In the genomic region with DNA sequence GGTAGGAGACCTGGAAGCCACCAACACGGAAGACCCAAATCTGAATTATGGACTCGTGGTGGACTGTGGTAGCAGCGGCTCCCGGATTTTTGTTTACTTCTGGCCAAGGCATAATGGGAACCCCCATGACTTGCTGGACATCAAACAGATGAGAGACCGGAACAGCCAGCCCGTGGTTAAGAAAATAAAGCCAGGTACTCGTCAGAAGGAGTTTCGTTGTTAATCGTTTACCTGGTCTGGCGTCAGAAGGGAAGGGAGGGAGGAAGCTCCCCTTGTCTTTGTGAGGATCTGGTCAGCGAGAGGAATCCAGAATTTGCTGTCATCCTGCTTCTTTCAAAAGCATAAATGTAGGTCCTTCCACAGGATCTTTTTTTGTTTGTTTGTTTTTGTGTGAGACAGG, we compare ENCODE assay signal across 23 mouse cellular contexts. TPM values are rescaled to one million over a fixed set of nuclear protein-coding genes. Genes with fewer than 3 reads are reported as not detected.
DNase-seq lines count a peak whose midpoint lies in the region; ATAC-seq and TF ChIP-seq lines count a peak whose summit lies in the region.
"Had no signal": no experiment of that assay in that cellular context is flagged by ENCODE, and none has a peak within 500 bp of the region (broad histone marks: within the 10 kb centered on the region; RNA-seq: fewer than 3 reads in every experiment).

No protein-coding gene starts in this region.

- H3K27me3 ChIP-seq in kidney, adult 2 months (replicated peaks; ENCODE audit: control insufficient read depth, insufficient read depth, low read length) = no peaks in the 10 kb centered on the region
- no peaks in the 10 kb centered on the region for H3K27me3 ChIP-seq in kidney, embryonic 14.5 days (ENCODE audit: control insufficient read depth, insufficient read depth, low read length)
- H3K27me3 ChIP-seq in kidney, embryonic 15.5 days = no peaks in the 10 kb centered on the region
- H3K27me3 ChIP-seq in heart, embryonic 12.5 days (replicated peaks) = peaks cover 27% of the 10 kb centered on the region
- H3K27me3 ChIP-seq: forebrain, embryonic 13.5 days had no signal

- ATAC-seq in kidney, embryonic 14.5 days (ENCODE audit: low FRiP score, low TSS enrichment) = no peak
- ATAC-seq in kidney, embryonic 15.5 days (replicated peaks; ENCODE audit: low FRiP score) = no peak
- no peak for ATAC-seq in heart, embryonic 12.5 days (ENCODE audit: insufficient number of reproducible peaks, low FRiP score)
- ATAC-seq: activated CD4-positive, CD25-positive, alpha-beta regulatory T cell, adult 4 months; forebrain, embryonic 13.5 days; forebrain, embryonic 16.5 days; hindbrain, postnatal 0 days had no signal

- H3K4me2 ChIP-seq in kidney, embryonic 14.5 days (replicated peaks; ENCODE audit: low read depth, low read length) = no peak overlapping the region
- no peak overlapping the region for H3K4me2 ChIP-seq in kidney, embryonic 15.5 days
- H3K4me2 ChIP-seq in heart, embryonic 12.5 days = no peak overlapping the region
- H3K4me2 ChIP-seq: forebrain, embryonic 13.5 days; heart, embryonic 13.5 days; hindbrain, embryonic 14.5 days had no signal

- H3K4me3 ChIP-seq in kidney, adult 2 months (ENCODE audit: insufficient read depth, low read depth, low read length) = no peak overlapping the region; the same call in 1 of the 2 replicates
- no peak overlapping the region for H3K4me3 ChIP-seq in kidney, embryonic 14.5 days (ENCODE audit: low read length)
- H3K4me3 ChIP-seq in kidney, embryonic 15.5 days (replicated peaks) = no peak overlapping the region
- H3K4me3 ChIP-seq in heart, embryonic 12.5 days = no peak overlapping the region
- H3K4me3 ChIP-seq: forebrain, embryonic 10.5 days; forebrain, embryonic 13.5 days; heart, embryonic 13.5 days had no signal

- no peak overlapping the region for H3K9ac ChIP-seq in kidney, embryonic 14.5 days (ENCODE audit: low read depth, low read length)
- H3K9ac ChIP-seq in kidney, embryonic 15.5 days = no peak overlapping the region
- H3K9ac ChIP-seq in heart, embryonic 12.5 days = no peak overlapping the region
- H3K9ac ChIP-seq: forebrain, embryonic 13.5 days; heart, embryonic 13.5 days; hindbrain, embryonic 14.5 days had no signal

- TF ChIP-seq POLR2A in kidney, adult 2 months (IDR thresholded peaks at IDR 0.05; ENCODE audit: low read depth, low read length) = no peak

- H3K36me3 ChIP-seq in kidney, adult 2 months (ENCODE audit: control insufficient read depth, insufficient read depth, low read length) = no peaks in the 10 kb centered on the region; the same call in 1 of the 2 replicates
- H3K36me3 ChIP-seq in kidney, embryonic 14.5 days (ENCODE audit: control insufficient read depth, insufficient read depth, low read length) = peaks cover 44% of the 10 kb centered on the region
- peaks cover 80% of the 10 kb centered on the region for H3K36me3 ChIP-seq in kidney, embryonic 15.5 days
- peaks cover 74% of the 10 kb centered on the region for H3K36me3 ChIP-seq in heart, embryonic 12.5 days

- WGBS in kidney, adult 2 months = 48% methylated on average over 11 of the region's 11 CpGs
- 75% methylated on average over 11 of the region's 11 CpGs for WGBS in kidney, embryonic 14.5 days
- 70% methylated on average over 11 of the region's 11 CpGs for WGBS in kidney, embryonic 15.5 days
- 81% methylated on average over 11 of the region's 11 CpGs for WGBS in heart, embryonic 12.5 days

- peak overlapping the region; percentile 49; the same call in 1 of the 2 replicates for H3K27ac ChIP-seq in kidney, adult 2 months (ENCODE audit: insufficient read depth, low read depth, low read length)
- no peak overlapping the region for H3K27ac ChIP-seq in kidney, embryonic 14.5 days (ENCODE audit: low read depth, low read length)
- H3K27ac ChIP-seq in kidney, embryonic 15.5 days = peak overlapping the region; percentile 34; the same call in 1 of the 2 replicates
- no peak overlapping the region for H3K27ac ChIP-seq in heart, embryonic 12.5 days (ENCODE audit: poor library complexity, severe bottlenecking)
- H3K27ac ChIP-seq: forebrain, embryonic 10.5 days; forebrain, embryonic 13.5 days; heart, embryonic 13.5 days; hindbrain, embryonic 14.5 days; hindbrain, postnatal 0 days had no signal

- H3K9me3 ChIP-seq in kidney, embryonic 14.5 days (ENCODE audit: control insufficient read depth, low read length) = no peaks in the 10 kb centered on the region
- no peaks in the 10 kb centered on the region for H3K9me3 ChIP-seq in kidney, embryonic 15.5 days (replicated peaks)
- peaks cover 5% of the 10 kb centered on the region; the same call in 1 of the 2 replicates for H3K9me3 ChIP-seq in heart, embryonic 12.5 days (replicated peaks)
- H3K9me3 ChIP-seq: forebrain, embryonic 10.5 days; forebrain, embryonic 13.5 days had no signal

- H3K4me1 ChIP-seq in kidney, adult 2 months (ENCODE audit: control insufficient read depth, insufficient read depth, low read length) = peaks cover 9% of the 10 kb centered on the region
- no peaks in the 10 kb centered on the region for H3K4me1 ChIP-seq in kidney, embryonic 14.5 days (ENCODE audit: control insufficient read depth, insufficient read depth, low read length)
- 0 out of 2 replicates have a peak, but pooled peaks cover 4% of the 10 kb centered on the region for H3K4me1 ChIP-seq in kidney, embryonic 15.5 days
- H3K4me1 ChIP-seq in heart, embryonic 12.5 days (replicated peaks) = no peaks in the 10 kb centered on the region
- H3K4me1 ChIP-seq: forebrain, embryonic 10.5 days; forebrain, embryonic 13.5 days; heart, embryonic 13.5 days had no signal

- DNase-seq in kidney, adult 2 months = peak; percentile 81
- peak; percentile 67 to 76 for DNase-seq in kidney, postnatal 36 days
- no peak for DNase-seq in gastrocnemius, postnatal 25 days
- DNase-seq in cerebellum, adult 18-20 months = no peak
- DNase-seq: adrenal gland, adult 8-10 months; adrenal gland, postnatal 25 days; cerebellum, adult 11-12 months; cerebellum, adult 9-10 months; cerebellum, postnatal 14 days; gastrocnemius, postnatal 14 days; heart, adult 18-20 months; heart, postnatal 14 days; heart, postnatal 4 days had no signal

- no peak for TF ChIP-seq CTCF in kidney, adult 2 months (conservative IDR thresholded peaks at IDR 0.05; ENCODE audit: insufficient read depth, insufficient read length, low read depth, low read length)

RNA-seq across cellular contexts. Expression of a gene that starts 14.7 kb away (rescaled TPM):
- 6.1 and 6.5 TPM in 2 replicates for polyA plus RNA-seq in kidney, adult 2 months (2012; rRNA removed)
- 15.7 and 16.1 TPM in 2 replicates for polyA plus RNA-seq in kidney, embryonic 14.5 days (2014; fragmentation: Nextera tagmentation; extraction: Ambion mirVana)
- polyA plus RNA-seq in kidney, embryonic 15.5 days (2015; fragmentation: Nextera tagmentation; extraction: Ambion mirVana) = 12.3 and 14.4 TPM in 2 replicates
- total RNA-seq in gastrocnemius, postnatal 25 days (2021) = 1 to 10 TPM; 1.8 TPM
- polyA plus RNA-seq in heart, embryonic 12.5 days (2016; fragmentation: Nextera tagmentation; extraction: Ambion mirVana) = 6.6 and 8.0 TPM in 2 replicates

RNA-seq across cellular contexts. Expression of a gene that starts 29.5 kb away (rescaled TPM):
- 83.2 and 93.1 TPM in 2 replicates for polyA plus RNA-seq in kidney, adult 2 months (2012; rRNA removed)
- 13.6 TPM in 2 replicates for polyA plus RNA-seq in kidney, embryonic 14.5 days (2014; fragmentation: Nextera tagmentation; extraction: Ambion mirVana)
- 13.7 and 14.3 TPM in 2 replicates for polyA plus RNA-seq in kidney, embryonic 15.5 days (2015; fragmentation: Nextera tagmentation; extraction: Ambion mirVana)
- total RNA-seq in gastrocnemius, postnatal 25 days (2021) = 10 to 100 TPM; 18.0 to 18.9 TPM
- 11.1 and 12.6 TPM in 2 replicates for polyA plus RNA-seq in heart, embryonic 12.5 days (2016; fragmentation: Nextera tagmentation; extraction: Ambion mirVana)

RNA-seq across cellular contexts. Expression of a gene that starts 48.6 kb away (rescaled TPM):
- 10.2 and 12.7 TPM in 2 replicates for polyA plus RNA-seq in kidney, adult 2 months (2012; rRNA removed)
- 15.3 and 18.0 TPM in 2 replicates for polyA plus RNA-seq in kidney, embryonic 14.5 days (2014; fragmentation: Nextera tagmentation; extraction: Ambion mirVana)
- polyA plus RNA-seq in kidney, embryonic 15.5 days (2015; fragmentation: Nextera tagmentation; extraction: Ambion mirVana) = 15.2 and 17.4 TPM in 2 replicates
- 10 to 100 TPM; 15.8 to 16.8 TPM for total RNA-seq in gastrocnemius, postnatal 25 days (2021)
- 8.3 and 9.6 TPM in 2 replicates for polyA plus RNA-seq in heart, embryonic 12.5 days (2016; fragmentation: Nextera tagmentation; extraction: Ambion mirVana)

RNA-seq across cellular contexts. Expression of a gene that starts 48.6 kb away (rescaled TPM):
- polyA plus RNA-seq in kidney, adult 2 months (2012; rRNA removed) = 25.5 and 28.4 TPM in 2 replicates
- polyA plus RNA-seq in kidney, embryonic 14.5 days (2014; fragmentation: Nextera tagmentation; extraction: Ambion mirVana) = 5.7 and 10.5 TPM in 2 replicates
- polyA plus RNA-seq in kidney, embryonic 15.5 days (2015; fragmentation: Nextera tagmentation; extraction: Ambion mirVana) = 11.1 and 13.1 TPM in 2 replicates
- 10 to 100 TPM; 17.5 to 19.5 TPM for total RNA-seq in gastrocnemius, postnatal 25 days (2021)
- polyA plus RNA-seq in heart, embryonic 12.5 days (2016; fragmentation: Nextera tagmentation; extraction: Ambion mirVana) = 12.3 and 13.0 TPM in 2 replicates

Comparison
In these comparisons a context has a peak if more than half of its experiments do, and no peak if none do; other contexts are left out.
1. H3K27ac ChIP-seq: peak in kidney, adult 2 months (single experiment) and kidney, embryonic 15.5 days (single experiment); none in kidney, embryonic 14.5 days (single experiment) and heart, embryonic 12.5 days (single experiment).
2. DNase-seq: peak in kidney, adult 2 months (single experiment) and kidney, postnatal 36 days (2 of 2); none in gastrocnemius, postnatal 25 days (single experiment) and cerebellum, adult 18-20 months (0 of 2).